Mouse (Mus musculus) thymus, adult 2 months (tissue): ENCODE data around the gene Smarcd3.

Experiments used
- CTCF ChIP-seq: fragments of 200-500 bp; IDR thresholded peaks from 2 replicates; pipeline ENCODE4 v1.5.1; 2012; ENCODE audit warnings: mild to moderate bottlenecking, control low read depth, low read length, moderate library complexity, borderline replicate concordance; ENCODE audit not compliant: control insufficient read depth, poor library complexity, insufficient read depth; ENCODE audit errors: extremely low read depth
- POLR2A ChIP-seq: fragments of 200-500 bp; IDR thresholded peaks from 2 replicates; pipeline ENCODE4 v1.6.1; 2012; ENCODE audit warnings: mild to moderate bottlenecking, low read length, control low read depth, moderate library complexity; ENCODE audit not compliant: control insufficient read depth, poor library complexity, insufficient read depth; ENCODE audit errors: extremely low read depth

GRCm38 (mm10) chr5:24661457-24661856 lies 37.2 kb upstream of the Smarcd3 start:
- no peak for TF ChIP-seq POLR2A
- TF ChIP-seq CTCF: no peak
